Mouse (Mus musculus): ENCODE data around the gene Cd3d. TPM values are rescaled to one million over a fixed set of nuclear protein-coding genes. Genes with fewer than 3 reads are reported as not detected.

The Cd3d gene
- polyA plus RNA-seq, 1 experiment from 2014 or later, result 0.46 TPM

- DNase-seq, result no peak
- 69% methylated on average over 7 of the region's 7 CpGs for WGBS (ENCODE audit: insufficient replicate concordance)
- ATAC-seq, result no peak
- H3K27ac ChIP-seq (ENCODE audit: low read depth), result no peak overlapping the region
- TF ChIP-seq EP300 (IDR thresholded peaks at IDR 0.05; ENCODE audit: low read depth), result no peak
- TF ChIP-seq CTCF (IDR thresholded peaks at IDR 0.05; ENCODE audit: low read depth), result no peak
- H3K9ac ChIP-seq (replicated peaks), result no peak overlapping the region
- no peaks in the 10 kb centered on the region for H3K4me1 ChIP-seq (ENCODE audit: insufficient read depth)
- no peak overlapping the region for H3K4me2 ChIP-seq (ENCODE audit: low read depth, low read length)
- H3K4me3 ChIP-seq (ENCODE audit: low read depth, low read length), result no peak overlapping the region
- no peaks in the 10 kb centered on the region for H3K9me3 ChIP-seq (ENCODE audit: low read length)
- 0 out of 2 replicates have a peak, but pooled peaks cover 3% of the 10 kb centered on the region for H3K27me3 ChIP-seq (ENCODE audit: insufficient read depth, low read length)
- no peaks in the 10 kb centered on the region for H3K36me3 ChIP-seq (replicated peaks; ENCODE audit: insufficient read depth, low read length)
Observed at GRCm38 (mm10) chr9:44979806-44980205, 1.8 kb upstream of the Cd3d start.

- no peak within 1 kb of the TSS for H3K4me3 ChIP-seq (ENCODE audit: low read depth, low read length)
- ATAC-seq, result no peak
Observed at GRCm38 (mm10) chr9:44980242-44980641, 1.3 kb upstream of the Cd3d start, which contains the start of gene Cd3g. Cd3g (minus strand) TSS chr9:44980431.

GRCm38 (mm10) chr9:44981104-44981503 lies 482 bp upstream of the Cd3d start:
- Histone ChIP-seq H3K9me3 (ENCODE audit: low read length) (no peaks in the 10 kb centered on the region), H3K4me1 (ENCODE audit: insufficient read depth) (0 out of 2 replicates have a peak, but pooled peaks cover 3% of the 10 kb centered on the region), H3K27me3 (ENCODE audit: insufficient read depth, low read length) (0 out of 2 replicates have a peak, but pooled peaks cover 3% of the 10 kb centered on the region), H3K4me2 (ENCODE audit: low read depth, low read length) (no peak overlapping the region), H3K27ac (ENCODE audit: low read depth) (no peak overlapping the region), H3K9ac (replicated peaks) (no peak overlapping the region), H3K4me3 (ENCODE audit: low read depth, low read length) (no peak overlapping the region), H3K36me3 (replicated peaks; ENCODE audit: insufficient read depth, low read length) (no peaks in the 10 kb centered on the region)
- no peak for TF ChIP-seq CTCF (IDR thresholded peaks at IDR 0.05; ENCODE audit: low read depth)
- TF ChIP-seq EP300 (IDR thresholded peaks at IDR 0.05; ENCODE audit: low read depth), result no peak
- no peak for DNase-seq
- 89% methylated on average over 2 of the region's 2 CpGs for WGBS (ENCODE audit: insufficient replicate concordance)
- ATAC-seq, result no peak

More at GRCm38 (mm10) chr9:44980242-44980641, 1.3 kb upstream of the Cd3d start, which contains the start of gene Cd3g:
- H3K9me3 ChIP-seq (ENCODE audit: low read length), result no peaks in the 10 kb centered on the region
- no peak within 1 kb of the TSS for H3K4me2 ChIP-seq (ENCODE audit: low read depth, low read length)
- no peaks in the 10 kb centered on the region for H3K36me3 ChIP-seq (replicated peaks; ENCODE audit: insufficient read depth, low read length)
- 53% methylated on average over 3 of the region's 3 CpGs for WGBS (ENCODE audit: insufficient replicate concordance)
- H3K9ac ChIP-seq (replicated peaks), result no peak within 1 kb of the TSS
- H3K27ac ChIP-seq (ENCODE audit: low read depth), result no peak within 1 kb of the TSS
- peak; percentile 22 for DNase-seq
- no peak for TF ChIP-seq EP300 (IDR thresholded peaks at IDR 0.05; ENCODE audit: low read depth)
- no peak for TF ChIP-seq CTCF (IDR thresholded peaks at IDR 0.05; ENCODE audit: low read depth)
- H3K4me1 ChIP-seq (ENCODE audit: insufficient read depth), result no peaks in the 10 kb centered on the region
- H3K27me3 ChIP-seq (ENCODE audit: insufficient read depth, low read length), result 0 out of 2 replicates have a peak, but pooled peaks cover 3% of the 10 kb centered on the region

DNA sequence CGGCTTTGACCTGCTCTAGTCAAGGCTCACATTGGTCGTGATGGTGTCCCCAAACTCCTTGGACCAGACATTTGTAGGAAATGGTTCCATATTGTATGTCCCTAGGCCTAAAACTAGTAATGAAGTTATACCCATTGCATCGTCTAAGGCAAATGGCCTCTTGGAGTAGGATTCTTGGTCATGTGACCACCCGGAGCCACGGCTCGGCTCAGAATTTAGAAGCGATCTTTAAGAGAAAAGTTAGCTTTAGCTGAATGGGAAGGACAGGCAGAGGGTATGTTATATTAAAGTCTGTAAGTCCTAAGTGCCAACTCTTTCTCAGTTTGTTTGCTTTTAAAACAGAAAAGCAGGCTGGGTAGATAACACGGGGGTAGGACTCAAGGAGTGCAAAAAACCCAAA lies 495 bp downstream of the Cd3d start:
- WGBS (ENCODE audit: insufficient replicate concordance), result 80% methylated on average over 8 of the region's 8 CpGs
- ATAC-seq (no peak), DNase-seq (no peak)
- Histone ChIP-seq H3K9me3 (ENCODE audit: low read length) (no peaks in the 10 kb centered on the region), H3K4me1 (ENCODE audit: insufficient read depth) (0 out of 2 replicates have a peak, but pooled peaks cover 3% of the 10 kb centered on the region), H3K27me3 (ENCODE audit: insufficient read depth, low read length) (0 out of 2 replicates have a peak, but pooled peaks cover 3% of the 10 kb centered on the region), H3K9ac (replicated peaks) (no peak overlapping the region), H3K36me3 (replicated peaks; ENCODE audit: insufficient read depth, low read length) (no peaks in the 10 kb centered on the region), H3K27ac (ENCODE audit: low read depth) (no peak overlapping the region), H3K4me3 (ENCODE audit: low read depth, low read length) (no peak overlapping the region), H3K4me2 (ENCODE audit: low read depth, low read length) (no peak overlapping the region)
- TF ChIP-seq EP300 (IDR thresholded peaks at IDR 0.05; ENCODE audit: low read depth), result no peak
- TF ChIP-seq CTCF (IDR thresholded peaks at IDR 0.05; ENCODE audit: low read depth), result no peak

DNA sequence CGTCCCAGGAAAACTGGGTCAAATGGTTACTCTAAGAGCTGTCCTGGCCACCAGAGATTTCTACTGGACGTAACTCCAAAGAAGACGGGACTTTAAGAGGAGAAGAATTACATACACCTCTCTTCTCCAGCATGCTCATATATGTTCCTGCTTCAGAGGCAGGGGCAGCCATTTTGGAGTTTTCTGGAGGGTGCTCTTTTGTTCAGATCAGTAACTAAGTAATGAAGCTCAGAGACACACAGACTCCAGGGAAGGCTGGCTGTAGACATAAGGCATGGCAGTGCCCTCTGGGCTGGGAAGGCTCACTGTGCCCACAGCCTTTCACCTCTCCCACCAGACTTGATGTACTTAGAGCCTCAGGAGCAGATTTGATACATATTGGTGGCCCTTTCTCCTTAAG lies 945 bp downstream of the Cd3d start:
- 0 out of 2 replicates have a peak, but pooled peaks cover 3% of the 10 kb centered on the region for H3K27me3 ChIP-seq (ENCODE audit: insufficient read depth, low read length)
- 80% methylated on average over 3 of the region's 3 CpGs for WGBS (ENCODE audit: insufficient replicate concordance)
- TF ChIP-seq CTCF (IDR thresholded peaks at IDR 0.05; ENCODE audit: low read depth), result no peak
- TF ChIP-seq EP300 (IDR thresholded peaks at IDR 0.05; ENCODE audit: low read depth), result no peak
- H3K9ac ChIP-seq (replicated peaks), result no peak overlapping the region
- 0 out of 2 replicates have a peak, but pooled peaks cover 3% of the 10 kb centered on the region for H3K4me1 ChIP-seq (ENCODE audit: insufficient read depth)
- DNase-seq (no peak), ATAC-seq (no peak)
- H3K36me3 ChIP-seq (replicated peaks; ENCODE audit: insufficient read depth, low read length), result no peaks in the 10 kb centered on the region
- H3K9me3 ChIP-seq (ENCODE audit: low read length), result no peaks in the 10 kb centered on the region
- no peak overlapping the region for H3K27ac ChIP-seq (ENCODE audit: low read depth)
- H3K4me2 ChIP-seq (ENCODE audit: low read depth, low read length), result no peak overlapping the region
- H3K4me3 ChIP-seq (ENCODE audit: low read depth, low read length), result no peak overlapping the region

DNA sequence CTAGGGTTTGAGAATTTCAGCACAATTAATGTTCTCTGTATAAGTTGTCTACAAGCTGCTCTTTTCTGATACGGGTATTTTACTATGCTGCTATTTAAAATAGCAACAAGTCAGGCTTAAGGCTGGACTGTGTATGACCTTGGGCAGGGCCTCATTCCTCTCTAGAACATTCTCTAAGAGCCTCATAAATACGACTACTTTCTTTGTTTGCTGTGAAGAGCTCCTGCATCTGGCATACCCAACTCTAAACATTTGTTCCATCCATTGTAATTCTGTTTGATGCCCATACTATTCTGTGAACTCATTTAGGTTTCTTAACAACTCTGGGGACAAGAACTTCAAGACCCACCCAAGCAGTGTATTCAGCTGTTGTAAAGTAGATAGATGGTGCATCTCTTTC lies 1.4 kb downstream of the Cd3d start:
- 0 out of 2 replicates have a peak, but pooled peaks cover 3% of the 10 kb centered on the region for H3K4me1 ChIP-seq (ENCODE audit: insufficient read depth)

More for the DNA sequence above, 1.4 kb downstream of the Cd3d start:
- Histone ChIP-seq H3K9ac (replicated peaks) (no peak overlapping the region), H3K36me3 (replicated peaks; ENCODE audit: insufficient read depth, low read length) (no peaks in the 10 kb centered on the region), H3K9me3 (ENCODE audit: low read length) (no peaks in the 10 kb centered on the region), H3K27ac (ENCODE audit: low read depth) (no peak overlapping the region), H3K4me3 (ENCODE audit: low read depth, low read length) (no peak overlapping the region), H3K27me3 (ENCODE audit: insufficient read depth, low read length) (0 out of 2 replicates have a peak, but pooled peaks cover 3% of the 10 kb centered on the region), H3K4me2 (ENCODE audit: low read depth, low read length) (no peak overlapping the region)
- TF ChIP-seq CTCF (IDR thresholded peaks at IDR 0.05; ENCODE audit: low read depth), result no peak
- no peak for TF ChIP-seq EP300 (IDR thresholded peaks at IDR 0.05; ENCODE audit: low read depth)
- ATAC-seq, result no peak
- 69% methylated on average over 2 of the region's 2 CpGs for WGBS (ENCODE audit: insufficient replicate concordance)
- DNase-seq, result no peak
